Mouse (Mus musculus) colon, adult 2 months (tissue): Measurements from ENCODE around the gene Vmn1r90. TPM values are rescaled to one million over a fixed set of nuclear protein-coding genes. Genes with fewer than 3 reads are reported as not detected.

ENCODE experiments used
- polyA plus RNA-seq: library from polyadenylated mRNA; depleted of rRNA; stranded (reverse); fragments of >200 nt; gene quantifications from 2 replicates; pipeline ENCODE4 v1.2.3, GENCODE M21; 2012; rRNA removed

Vmn1r90 gene
- polyA plus RNA-seq = not detected in 2 replicates

DNA sequence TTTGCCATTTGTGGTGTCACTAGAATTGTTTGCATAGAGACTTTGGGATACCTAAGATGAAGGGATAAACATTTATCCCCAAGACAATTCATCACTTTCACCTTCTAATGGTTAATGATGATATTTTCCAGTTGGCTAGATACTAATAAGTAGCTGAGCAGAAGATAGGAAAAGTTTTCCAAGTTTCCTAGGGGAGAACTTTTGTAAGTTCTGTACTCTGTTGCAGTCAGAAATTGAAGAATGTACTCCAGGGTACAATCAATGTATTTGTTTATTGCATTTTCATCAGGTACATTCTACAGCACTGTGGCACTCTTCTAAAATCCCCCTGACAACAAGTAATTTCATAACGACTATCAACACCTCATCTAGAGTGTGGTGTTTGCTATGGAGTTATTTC, at the start of gene Vmn1r90:
TSS of gene Vmn1r90 (minus strand) at position 101 of the 400 bp plus-strand sequence.

Other genes with a start within 250 kb of the Vmn1r90 start
- not detected in 2 replicates for gene Obox8, start 229.9 kb downstream of the Vmn1r90 start, polyA plus RNA-seq
- gene Sult2a8, start 116.7 kb downstream of the Vmn1r90 start, polyA plus RNA-seq = not detected in 2 replicates
- not detected in 2 replicates for gene Sult2a7, start 69.3 kb downstream of the Vmn1r90 start, polyA plus RNA-seq
- gene Obox7, start 96.0 kb upstream of the Vmn1r90 start, polyA plus RNA-seq = not detected in 2 replicates